Mouse (Mus musculus): ENCODE measurements around the gene Vps37b. TPM values are rescaled to one million over a fixed set of nuclear protein-coding genes. Genes with fewer than 3 reads are reported as not detected.

The Vps37b gene
- polyA plus RNA-seq, 1 experiment from 2014 or later: 58.1 TPM

- no peak for DNase-seq (ENCODE audit: low spot score)
- Histone ChIP-seq H3K36me3 (no peaks in the 10 kb centered on the region), H3K4me1 (peaks cover 53% of the 10 kb centered on the region), H3K27ac (replicated peaks) (peak overlapping the region; percentile 65), H3K9me3 (replicated peaks) (no peaks in the 10 kb centered on the region), H3K27me3 (ENCODE audit: low read depth, poor library complexity, severe bottlenecking) (peaks cover 12% of the 10 kb centered on the region; the same call in 1 of the 2 replicates), H3K4me3 (no peak overlapping the region)
- 89% methylated on average over 9 of the region's 9 CpGs for WGBS
These were observed 9.0 kb upstream of the Vps37b start for GRCm38 (mm10) chr5:124041097-124041496.

GRCm38 (mm10) chr5:124039602-124040001 is 7.5 kb upstream of the Vps37b start:
- Histone ChIP-seq H3K36me3 (no peaks in the 10 kb centered on the region), H3K27me3 (ENCODE audit: low read depth, poor library complexity, severe bottlenecking) (peaks cover 12% of the 10 kb centered on the region; the same call in 1 of the 2 replicates), H3K9me3 (replicated peaks) (no peaks in the 10 kb centered on the region), H3K4me1 (peaks cover 44% of the 10 kb centered on the region), H3K27ac (replicated peaks) (no peak overlapping the region), H3K4me3 (no peak overlapping the region)
- WGBS: 86% methylated on average over 6 of the region's 6 CpGs
- no peak for DNase-seq (ENCODE audit: low spot score)

GRCm38 (mm10) chr5:124036836-124037235 is 4.8 kb upstream of the Vps37b start:
- no peak overlapping the region for H3K4me3 ChIP-seq
- peak; percentile 76 for DNase-seq (ENCODE audit: low spot score)
- 39% methylated on average over 5 of the region's 5 CpGs for WGBS
- no peaks in the 10 kb centered on the region for H3K36me3 ChIP-seq
- H3K4me1 ChIP-seq: peaks cover 20% of the 10 kb centered on the region
- H3K27ac ChIP-seq (replicated peaks): peak overlapping the region; percentile 74
- no peaks in the 10 kb centered on the region for H3K9me3 ChIP-seq (replicated peaks)
- peaks cover 6% of the 10 kb centered on the region; the same call in 1 of the 2 replicates for H3K27me3 ChIP-seq (ENCODE audit: low read depth, poor library complexity, severe bottlenecking)

GRCm38 (mm10) chr5:124036341-124036740 is 4.3 kb upstream of the Vps37b start:
- H3K4me1 ChIP-seq: peaks cover 22% of the 10 kb centered on the region
- H3K27ac ChIP-seq (replicated peaks): peak overlapping the region; percentile 74
- no peak overlapping the region for H3K4me3 ChIP-seq
- H3K9me3 ChIP-seq (replicated peaks): no peaks in the 10 kb centered on the region
- H3K36me3 ChIP-seq: no peaks in the 10 kb centered on the region
- WGBS: 46% methylated on average over 6 of the region's 6 CpGs
- H3K27me3 ChIP-seq (ENCODE audit: low read depth, poor library complexity, severe bottlenecking): peaks cover 3% of the 10 kb centered on the region; the same call in 1 of the 2 replicates
- no peak for DNase-seq (ENCODE audit: low spot score)

GRCm38 (mm10) chr5:124035806-124036205 is 3.7 kb upstream of the Vps37b start:
- Histone ChIP-seq H3K4me3 (no peak overlapping the region), H3K4me1 (peaks cover 27% of the 10 kb centered on the region), H3K9me3 (replicated peaks) (no peaks in the 10 kb centered on the region), H3K27ac (replicated peaks) (no peak overlapping the region), H3K36me3 (no peaks in the 10 kb centered on the region), H3K27me3 (ENCODE audit: low read depth, poor library complexity, severe bottlenecking) (no peaks in the 10 kb centered on the region; the same call in 1 of the 2 replicates)
- 76% methylated on average over 8 of the region's 8 CpGs for WGBS
- no peak for DNase-seq (ENCODE audit: low spot score)

GRCm38 (mm10) chr5:124035406-124035805 is 3.3 kb upstream of the Vps37b start:
- Histone ChIP-seq H3K4me3 (no peak overlapping the region), H3K27ac (replicated peaks) (no peak overlapping the region)
- 90% methylated on average over 9 of the region's 9 CpGs for WGBS

GRCm38 (mm10) chr5:124034471-124034870 is 2.4 kb upstream of the Vps37b start:
- H3K27ac ChIP-seq (replicated peaks): no peak overlapping the region
- peaks cover 7% of the 10 kb centered on the region for H3K36me3 ChIP-seq
- no peaks in the 10 kb centered on the region; the same call in 1 of the 2 replicates for H3K27me3 ChIP-seq (ENCODE audit: low read depth, poor library complexity, severe bottlenecking)
- WGBS: 78% methylated on average over 11 of the region's 11 CpGs
- no peaks in the 10 kb centered on the region for H3K9me3 ChIP-seq (replicated peaks)
- no peak overlapping the region for H3K4me3 ChIP-seq
- H3K4me1 ChIP-seq: peaks cover 41% of the 10 kb centered on the region
- DNase-seq (ENCODE audit: low spot score): no peak

More at GRCm38 (mm10) chr5:124035406-124035805, 3.3 kb upstream of the Vps37b start:
- no peak for DNase-seq (ENCODE audit: low spot score)
- Histone ChIP-seq H3K36me3 (no peaks in the 10 kb centered on the region), H3K4me1 (peaks cover 31% of the 10 kb centered on the region), H3K27me3 (ENCODE audit: low read depth, poor library complexity, severe bottlenecking) (no peaks in the 10 kb centered on the region; the same call in 1 of the 2 replicates), H3K9me3 (replicated peaks) (no peaks in the 10 kb centered on the region)

GRCm38 (mm10) chr5:124031068-124031955 is 758 bp downstream of the Vps37b start:
- peak overlapping the region; percentile 92 for H3K4me3 ChIP-seq
- H3K27me3 ChIP-seq (ENCODE audit: low read depth, poor library complexity, severe bottlenecking): no peaks in the 10 kb centered on the region; the same call in 1 of the 2 replicates
- H3K27ac ChIP-seq (replicated peaks): peak overlapping the region; percentile 96
- peaks cover 60% of the 10 kb centered on the region for H3K4me1 ChIP-seq
- WGBS: under 1% methylated on average over 26 of the region's 26 CpGs
- peak; percentile 47 for DNase-seq (ENCODE audit: low spot score)
- H3K9me3 ChIP-seq (replicated peaks): no peaks in the 10 kb centered on the region
- H3K36me3 ChIP-seq: peaks cover 30% of the 10 kb centered on the region

GRCm38 (mm10) chr5:124030386-124031067 is 1.5 kb downstream of the Vps37b start:
- DNase-seq (ENCODE audit: low spot score): peak; percentile 12
- peak overlapping the region; percentile 92 for H3K4me3 ChIP-seq
- WGBS: 49% methylated on average over 12 of the region's 12 CpGs
- H3K4me1 ChIP-seq: peaks cover 63% of the 10 kb centered on the region
- H3K36me3 ChIP-seq: peaks cover 38% of the 10 kb centered on the region
- H3K27ac ChIP-seq (replicated peaks): peak overlapping the region; percentile 96
- no peaks in the 10 kb centered on the region; the same call in 1 of the 2 replicates for H3K27me3 ChIP-seq (ENCODE audit: low read depth, poor library complexity, severe bottlenecking)
- no peaks in the 10 kb centered on the region for H3K9me3 ChIP-seq (replicated peaks)

GRCm38 (mm10) chr5:124029220-124030035 is 2.6 kb downstream of the Vps37b start:
- Histone ChIP-seq H3K9me3 (replicated peaks) (no peaks in the 10 kb centered on the region), H3K4me1 (peaks cover 74% of the 10 kb centered on the region), H3K27me3 (ENCODE audit: low read depth, poor library complexity, severe bottlenecking) (no peaks in the 10 kb centered on the region; the same call in 1 of the 2 replicates), H3K27ac (replicated peaks) (0 out of 2 replicates have a peak overlapping the region, but pooled peaks have one; percentile 38), H3K4me3 (peak overlapping the region; percentile 92; the same call in 1 of the 2 replicates), H3K36me3 (peaks cover 38% of the 10 kb centered on the region)
- DNase-seq (ENCODE audit: low spot score): peak; percentile 11
- 95% methylated on average over 19 of the region's 19 CpGs for WGBS

GRCm38 (mm10) chr5:124028680-124029079 is 3.4 kb downstream of the Vps37b start:
- no peaks in the 10 kb centered on the region for H3K9me3 ChIP-seq (replicated peaks)
- peaks cover 82% of the 10 kb centered on the region for H3K4me1 ChIP-seq
- H3K27ac ChIP-seq (replicated peaks): peak overlapping the region; percentile 78
- no peak for DNase-seq (ENCODE audit: low spot score)
- no peaks in the 10 kb centered on the region for H3K27me3 ChIP-seq (ENCODE audit: low read depth, poor library complexity, severe bottlenecking)
- H3K36me3 ChIP-seq: peaks cover 38% of the 10 kb centered on the region
- peak overlapping the region; percentile 35 for H3K4me3 ChIP-seq
- 79% methylated on average over 7 of the region's 7 CpGs for WGBS

Measured in midbrain, embryonic 10.5 days (tissue).